Mouse (Mus musculus): ENCODE data around the gene Pik3c2a.

DNA sequence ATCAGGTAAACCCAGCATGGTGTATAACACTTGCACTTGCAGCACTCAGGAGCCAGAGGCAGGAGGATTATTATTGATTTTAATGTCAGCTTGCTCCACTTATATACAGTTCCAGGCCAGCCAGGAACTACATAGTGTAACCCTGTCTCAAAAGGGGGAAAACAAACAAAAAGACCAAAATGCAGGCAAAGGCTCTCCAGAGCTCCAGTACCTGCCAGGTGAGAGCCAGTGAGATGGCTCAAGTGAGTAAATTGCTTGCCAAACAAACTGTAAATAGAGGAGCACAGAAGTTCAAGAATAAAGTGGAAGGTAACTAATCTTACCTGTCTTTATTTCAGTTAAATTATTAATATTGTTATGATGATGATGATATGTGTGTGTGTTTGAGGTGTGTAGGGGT, 16.0 kb downstream of the Pik3c2a start:
- TF ChIP-seq CTCF (IDR thresholded peaks at IDR 0.05; ENCODE audit: low read depth): no peak
- TF ChIP-seq EP300 (IDR thresholded peaks at IDR 0.05; ENCODE audit: low read depth): no peak
